Mouse (Mus musculus) erythroblast, adult 5-6 weeks (primary cell): ENCODE results near the gene Atad1. TPM values are rescaled to one million over a fixed set of nuclear protein-coding genes. Genes with fewer than 3 reads are reported as not detected.

Experiments used
- ATAC-seq: replicated peaks from 2 replicates; pipeline ENCODE4 v1.8.0; 2016; ENCODE audit warnings: moderate number of reproducible peaks, mild to moderate bottlenecking, moderate TSS enrichment, inconsistent platforms; ENCODE audit not compliant: poor library complexity, low FRiP score, severe bottlenecking
- total RNA-seq, 2 experiments: library from RNA; stranded (forward) in 1 of 2; stranded (reverse) in 1 of 2; fragments of 150-400 nt in 1 of 2; fragments of 200-764, 138-1000 nt in 1 of 2; gene quantifications; 2 replicates each; pipeline versions ENCODE4 v1.2.3 to v1.2.4; 2015 to 2017; ENCODE audit warnings: low replicate concordance in 2 of 2

Gene Atad1
- total RNA-seq, 2 experiments from 2014 or later = 19.2 to 25.7 TPM

GRCm38 (mm10) chr19:32634916-32635315 is 104.7 kb downstream of the Atad1 start:
- no peak for ATAC-seq

GRCm38 (mm10) chr19:32628572-32629132 is 110.9 kb downstream of the Atad1 start:
- ATAC-seq = no peak

GRCm38 (mm10) chr19:32627631-32628030 is 112.0 kb downstream of the Atad1 start:
- ATAC-seq = no peak

GRCm38 (mm10) chr19:32626768-32627331 is 112.7 kb downstream of the Atad1 start:
- ATAC-seq = no peak

GRCm38 (mm10) chr19:32622142-32622541 is 117.4 kb downstream of the Atad1 start:
- no peak for ATAC-seq

Other genes starting within 250 kb of the Atad1 start
- 2.9 and 9.8 TPM in 2 replicates for gene Papss2, start 144.0 kb downstream of the Atad1 start, total RNA-seq (2015; ENCODE audit: low replicate concordance)
- 2.0 and 3.1 TPM in 2 replicates for gene Papss2, start 144.0 kb downstream of the Atad1 start, total RNA-seq (2017; ENCODE audit: low replicate concordance)
- 24.7 and 26.5 TPM in 2 replicates for gene Pten, start 17.7 kb upstream of the Atad1 start, total RNA-seq (2015; ENCODE audit: low replicate concordance)
- 21.7 and 29.8 TPM in 2 replicates for gene Pten, start 17.7 kb upstream of the Atad1 start, total RNA-seq (2017; ENCODE audit: low replicate concordance)